Mouse (Mus musculus) forebrain, embryonic 13.5 days (tissue): ENCODE measurements at regions not wholly inside any gene's neighbourhood (a gene's known extent, or its start where the extent isn't known, plus 50 kb on each side); places are given as distances from the start of the nearest gene placed in this dataset.

Experiments
- ATAC-seq: fragments of 200-750 bp; cut with Nextera tagmentation; 2 replicates; pipeline ENCODE4 v1.8.0; 2017
- H3K27ac ChIP-seq: fragments of 300-500 bp; sonication (generic); 2 replicates; pipeline ENCODE4 v1.5.1; 2015; ENCODE audit warnings: inconsistent platforms, mild to moderate bottlenecking, moderate library complexity
- H3K27me3 ChIP-seq: fragments of 300-500 bp; sonication (generic); 2 replicates; pipeline ENCODE4 v1.6.1; 2015; ENCODE audit warnings: mild to moderate bottlenecking, inconsistent platforms
- H3K36me3 ChIP-seq: fragments of 300-500 bp; sonication (generic); 2 replicates; pipeline ENCODE4 v1.6.1; 2015; ENCODE audit warnings: mild to moderate bottlenecking, inconsistent platforms; ENCODE audit not compliant: poor library complexity, severe bottlenecking
- H3K4me1 ChIP-seq: fragments of 300-500 bp; sonication (generic); 2 replicates; pipeline ENCODE4 v1.6.1; 2015; ENCODE audit warnings: inconsistent platforms
- H3K4me2 ChIP-seq: fragments of 300-500 bp; sonication (generic); 2 replicates; pipeline ENCODE4 v1.6.1; 2015; ENCODE audit warnings: inconsistent platforms, mild to moderate bottlenecking, moderate library complexity
- H3K4me3 ChIP-seq: fragments of 300-500 bp; sonication (generic); 2 replicates; pipeline ENCODE4 v1.5.1; 2015; ENCODE audit warnings: mild to moderate bottlenecking, inconsistent platforms
- H3K9ac ChIP-seq: fragments of 300-500 bp; sonication (generic); 2 replicates; pipeline ENCODE4 v1.6.1; 2015; ENCODE audit warnings: mild to moderate bottlenecking, inconsistent platforms
- H3K9me3 ChIP-seq: fragments of 300-500 bp; sonication (generic); replicated peaks from 2 replicates; pipeline ENCODE4 v1.6.1; 2016; ENCODE audit warnings: inconsistent platforms
- WGBS: fragments of 180-500 bp; shearing (Covaris S2); methylation state at CpG from one replicate; pipeline ENCODE4 v1.1.7; 2015; 5-methylcytosine and 5-hydroxymethylcytosine counted together

DNA sequence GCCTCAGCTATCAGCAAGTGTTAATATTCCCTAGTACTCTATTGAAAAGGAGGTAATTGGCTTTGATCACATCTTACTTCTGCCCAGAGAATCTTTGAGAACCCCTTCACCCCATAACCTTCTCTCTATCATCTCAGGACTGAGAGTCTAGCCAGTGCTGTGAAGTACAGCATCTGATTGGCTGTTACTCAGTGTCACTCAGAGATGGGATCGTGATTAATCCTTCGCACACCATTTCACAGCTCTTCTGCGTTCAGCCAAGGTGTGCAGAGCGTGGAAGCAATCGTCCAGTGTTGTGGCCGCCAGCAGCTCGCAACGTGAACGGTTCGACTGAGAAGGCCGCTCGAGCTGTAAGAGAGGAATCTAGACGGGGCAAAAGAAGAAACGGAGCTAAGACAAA, 87.9 kb upstream of the Ubl3 start:
- peaks cover 2% of the 10 kb centered on the region; the same call in 1 of the 2 replicates for H3K4me1 ChIP-seq
- no peaks in the 10 kb centered on the region for H3K36me3 ChIP-seq
- no peaks in the 10 kb centered on the region; the same call in 1 of the 2 replicates for H3K9me3 ChIP-seq
- no peaks in the 10 kb centered on the region for H3K27me3 ChIP-seq
- no peak overlapping the region for H3K27ac ChIP-seq
- no peak overlapping the region for H3K4me3 ChIP-seq
- 38% methylated on average over 14 of the region's 14 CpGs for WGBS
- ATAC-seq, result no peak
- H3K4me2 ChIP-seq, result 0 out of 2 replicates have a peak overlapping the region, but pooled peaks have one; percentile 28
- no peak overlapping the region for H3K9ac ChIP-seq

DNA sequence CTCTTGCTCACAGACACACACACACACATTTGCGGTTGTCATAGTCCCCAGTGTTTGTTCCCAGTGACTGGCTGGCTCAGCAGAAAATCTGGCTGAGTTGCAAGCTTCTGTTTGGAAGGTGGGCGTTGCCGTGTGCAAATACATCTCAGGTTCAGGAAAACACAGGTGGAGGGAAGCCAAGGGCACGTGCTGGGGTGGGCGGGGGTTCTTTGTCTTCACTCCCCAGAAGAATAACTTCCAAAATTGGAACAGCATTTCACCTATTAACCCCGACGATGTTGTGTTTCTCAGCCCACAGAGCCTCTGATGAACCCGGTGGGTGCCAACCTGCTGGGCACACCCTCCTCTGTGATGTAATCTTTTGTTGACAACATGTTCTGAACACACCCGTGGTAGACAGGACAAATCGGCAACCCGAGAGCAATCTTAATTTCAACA, 82.3 kb upstream of the Ubl3 start:
- Histone ChIP-seq H3K4me2 (no peak overlapping the region), H3K27ac (0 out of 2 replicates have a peak overlapping the region, but pooled peaks have one; percentile 31), H3K4me3 (no peak overlapping the region), H3K9ac (no peak overlapping the region), H3K36me3 (no peaks in the 10 kb centered on the region), H3K9me3 (0 out of 2 replicates have a peak, but pooled peaks cover 4% of the 10 kb centered on the region), H3K27me3 (no peaks in the 10 kb centered on the region), H3K4me1 (peaks cover 33% of the 10 kb centered on the region)
- no peak for ATAC-seq
- WGBS, result 53% methylated on average over 11 of the region's 11 CpGs

DNA sequence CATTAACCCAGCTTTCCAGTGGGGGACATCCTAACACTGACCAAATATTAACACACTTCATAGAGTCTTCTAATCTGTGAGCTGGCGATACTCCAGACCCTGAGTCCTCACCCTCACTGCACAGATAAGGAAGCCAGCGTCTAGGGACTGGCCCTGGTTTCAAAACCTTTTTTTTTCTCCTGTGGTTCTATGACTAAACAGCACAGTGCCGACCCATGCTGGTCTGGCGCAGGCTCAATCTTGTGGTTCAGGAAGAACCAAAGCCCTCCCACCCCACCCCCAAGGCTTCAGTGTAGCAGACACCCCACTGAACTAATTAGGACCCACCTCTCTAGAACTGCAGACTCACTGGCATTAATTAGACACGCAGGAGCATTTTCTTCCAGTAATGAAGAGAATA, 81.4 kb upstream of the Ubl3 start:
- ATAC-seq, result peak; percentile 71
- Histone ChIP-seq H3K36me3 (no peaks in the 10 kb centered on the region), H3K9ac (no peak overlapping the region), H3K27me3 (no peaks in the 10 kb centered on the region), H3K9me3 (0 out of 2 replicates have a peak, but pooled peaks cover 4% of the 10 kb centered on the region), H3K4me1 (peaks cover 33% of the 10 kb centered on the region), H3K27ac (peak overlapping the region; percentile 31; the same call in 1 of the 2 replicates), H3K4me3 (no peak overlapping the region), H3K4me2 (no peak overlapping the region)
- WGBS, result 31% methylated on average over 5 of the region's 5 CpGs

DNA sequence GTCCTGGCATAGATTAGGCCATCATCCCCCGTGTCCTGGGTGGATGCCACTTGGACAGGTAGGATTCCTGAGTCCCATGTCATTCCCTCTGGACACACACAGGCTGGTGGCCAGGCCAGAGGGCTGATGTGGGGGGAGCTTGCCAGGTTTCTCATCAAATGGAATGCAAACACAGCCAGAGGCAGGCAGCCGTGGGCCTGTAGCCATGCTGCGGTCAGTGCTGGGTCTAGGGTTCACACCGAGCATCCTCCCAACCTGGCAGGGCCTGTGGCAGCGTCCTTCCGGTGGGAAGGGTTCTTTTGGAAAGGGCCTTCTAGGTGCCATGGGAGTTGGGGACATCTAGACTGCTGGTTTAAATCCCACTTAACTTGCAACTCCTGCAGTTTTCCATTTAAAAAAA, 80.7 kb upstream of the Ubl3 start:
- no peak overlapping the region for H3K4me3 ChIP-seq
- H3K27ac ChIP-seq, result peak overlapping the region; percentile 14; the same call in 1 of the 2 replicates
- ATAC-seq, result no peak
- H3K4me2 ChIP-seq, result no peak overlapping the region
- H3K27me3 ChIP-seq, result no peaks in the 10 kb centered on the region
- H3K4me1 ChIP-seq, result peaks cover 33% of the 10 kb centered on the region
- WGBS, result 87% methylated on average over 6 of the region's 6 CpGs
- 0 out of 2 replicates have a peak, but pooled peaks cover 4% of the 10 kb centered on the region for H3K9me3 ChIP-seq
- H3K36me3 ChIP-seq, result no peaks in the 10 kb centered on the region
- no peak overlapping the region for H3K9ac ChIP-seq

DNA sequence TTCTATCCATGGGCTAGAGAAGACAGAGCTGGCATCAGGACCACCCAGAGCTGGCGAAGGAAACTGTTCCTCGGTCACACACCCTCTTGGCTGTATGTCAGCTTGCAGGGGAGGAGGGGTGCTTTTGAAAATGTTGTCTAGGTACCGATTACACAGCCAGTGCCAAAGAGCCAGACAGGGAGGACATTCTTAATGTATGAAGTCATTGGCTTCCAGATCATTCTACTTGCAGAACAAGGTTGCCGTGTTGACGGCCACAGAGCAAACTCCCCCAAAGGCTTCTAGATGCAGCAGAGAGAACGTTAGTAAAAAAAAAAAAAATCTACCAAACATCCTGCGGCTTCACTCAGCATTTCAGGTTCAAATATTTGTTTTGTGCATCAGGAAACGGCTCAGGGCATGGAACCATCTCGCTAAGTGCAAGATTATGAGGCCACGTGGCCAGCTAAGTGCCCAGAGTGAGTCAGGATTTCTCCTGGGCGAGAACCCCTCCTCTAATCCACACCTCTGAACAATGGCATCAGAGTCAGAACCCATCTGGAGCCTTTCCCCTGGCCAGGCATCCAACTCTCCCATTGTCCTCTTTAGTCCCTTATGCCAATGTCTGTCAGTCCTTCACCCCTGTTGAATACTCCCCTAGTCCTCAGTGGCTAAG, 80.1 kb upstream of the Ubl3 start:
- Histone ChIP-seq H3K27ac (peak overlapping the region; percentile 14; the same call in 1 of the 2 replicates), H3K9me3 (0 out of 2 replicates have a peak, but pooled peaks cover 4% of the 10 kb centered on the region), H3K4me1 (peaks cover 33% of the 10 kb centered on the region), H3K4me2 (no peak overlapping the region), H3K36me3 (no peaks in the 10 kb centered on the region), H3K9ac (no peak overlapping the region), H3K4me3 (no peak overlapping the region), H3K27me3 (no peaks in the 10 kb centered on the region)
- WGBS, result 59% methylated on average over 11 of the region's 11 CpGs
- peak; percentile 21; the same call in 1 of the 2 replicates for ATAC-seq

DNA sequence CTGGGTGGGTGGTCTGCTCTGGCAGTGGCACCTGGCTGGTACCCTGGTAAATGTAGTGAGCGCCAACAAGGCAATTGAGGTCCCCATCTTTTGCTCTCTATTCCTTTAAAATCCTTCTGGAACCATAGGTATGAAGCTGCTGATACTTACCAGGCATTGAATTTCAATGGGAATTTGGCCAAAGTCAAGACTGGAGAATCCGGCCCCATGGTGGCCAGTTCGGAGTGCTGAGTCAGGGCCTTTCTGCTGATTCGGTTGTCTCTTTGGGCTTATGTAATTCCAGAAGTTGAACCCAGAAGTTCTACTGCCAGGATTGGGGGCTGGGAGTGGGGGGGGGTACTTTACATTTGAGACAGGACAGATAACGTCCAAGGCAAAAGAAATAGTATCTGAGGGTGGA, 79.0 kb upstream of the Ubl3 start:
- Histone ChIP-seq H3K36me3 (no peaks in the 10 kb centered on the region), H3K9ac (no peak overlapping the region), H3K4me3 (no peak overlapping the region), H3K27ac (no peak overlapping the region), H3K27me3 (no peaks in the 10 kb centered on the region), H3K9me3 (0 out of 2 replicates have a peak, but pooled peaks cover 4% of the 10 kb centered on the region), H3K4me1 (peaks cover 33% of the 10 kb centered on the region), H3K4me2 (no peak overlapping the region)
- WGBS, result 90% methylated on average over 5 of the region's 5 CpGs
- ATAC-seq, result no peak

DNA sequence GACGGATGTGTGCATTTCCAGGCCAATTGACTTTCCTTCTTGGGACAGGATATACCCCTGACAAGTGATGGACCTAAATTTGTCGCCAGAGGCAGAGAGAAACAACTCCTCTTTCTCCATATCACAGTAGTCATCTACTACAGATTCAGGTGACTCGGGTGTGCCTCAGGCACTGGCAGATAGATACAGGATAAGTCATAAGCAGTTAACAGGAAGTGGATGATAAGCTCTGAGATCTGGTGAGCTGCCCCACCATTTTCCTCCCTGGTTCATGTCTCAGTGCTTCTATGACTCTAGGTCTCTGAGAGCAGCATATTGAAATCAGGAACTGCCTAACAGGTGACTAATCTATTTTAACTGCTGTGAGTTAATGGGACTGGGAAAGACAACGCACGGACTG, 73.4 kb upstream of the Ubl3 start:
- Histone ChIP-seq H3K9ac (no peak overlapping the region), H3K9me3 (0 out of 2 replicates have a peak, but pooled peaks cover 4% of the 10 kb centered on the region), H3K4me1 (peaks cover 33% of the 10 kb centered on the region), H3K36me3 (no peaks in the 10 kb centered on the region), H3K4me2 (no peak overlapping the region), H3K27ac (0 out of 2 replicates have a peak overlapping the region, but pooled peaks have one; percentile 1), H3K4me3 (no peak overlapping the region), H3K27me3 (no peaks in the 10 kb centered on the region)
- 93% methylated on average over 5 of the region's 5 CpGs for WGBS
- ATAC-seq, result no peak

DNA sequence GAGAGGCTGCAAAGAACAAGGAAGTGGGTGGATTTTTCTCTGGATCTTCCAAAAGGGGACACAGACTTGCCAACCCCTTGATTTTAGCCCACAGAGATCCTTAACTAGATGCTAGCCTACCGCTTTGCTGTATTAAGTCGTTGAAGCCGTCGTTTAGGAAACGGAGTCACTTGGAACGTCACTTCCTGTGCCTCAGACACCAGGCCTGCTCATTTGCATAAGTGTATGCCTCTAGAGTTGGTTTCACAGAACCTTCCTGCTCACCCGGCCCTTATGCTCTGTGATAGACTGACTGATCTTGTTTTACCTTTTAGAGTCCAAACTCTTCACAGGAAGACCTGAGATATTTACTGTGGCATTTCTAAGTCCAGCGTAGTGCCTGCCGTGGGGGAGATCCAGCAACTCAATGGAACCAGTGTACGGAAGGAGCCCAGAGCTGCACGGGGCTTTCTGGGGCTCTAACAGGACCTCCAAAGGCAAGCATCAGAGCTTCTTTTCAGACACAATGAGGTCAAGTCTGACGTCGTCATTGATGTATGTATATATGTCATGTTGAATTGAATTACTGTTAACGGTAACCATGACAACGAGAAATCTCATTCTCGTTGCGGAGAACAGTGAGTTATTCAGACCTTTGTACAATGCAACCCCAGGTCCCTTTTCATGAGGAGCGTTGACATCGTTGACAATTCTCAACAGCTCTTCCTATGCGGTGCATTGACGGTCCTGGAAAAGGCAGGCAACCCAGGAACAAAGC, 72.2 kb upstream of the Ubl3 start:
- Histone ChIP-seq H3K27me3 (no peaks in the 10 kb centered on the region), H3K9me3 (no peaks in the 10 kb centered on the region), H3K36me3 (no peaks in the 10 kb centered on the region), H3K27ac (peak overlapping the region; percentile 70), H3K9ac (no peak overlapping the region), H3K4me3 (no peak overlapping the region), H3K4me1 (peaks cover 44% of the 10 kb centered on the region), H3K4me2 (peak overlapping the region; percentile 3)
- 36% methylated on average over 21 of the region's 21 CpGs for WGBS
- peak; percentile 67 for ATAC-seq

DNA sequence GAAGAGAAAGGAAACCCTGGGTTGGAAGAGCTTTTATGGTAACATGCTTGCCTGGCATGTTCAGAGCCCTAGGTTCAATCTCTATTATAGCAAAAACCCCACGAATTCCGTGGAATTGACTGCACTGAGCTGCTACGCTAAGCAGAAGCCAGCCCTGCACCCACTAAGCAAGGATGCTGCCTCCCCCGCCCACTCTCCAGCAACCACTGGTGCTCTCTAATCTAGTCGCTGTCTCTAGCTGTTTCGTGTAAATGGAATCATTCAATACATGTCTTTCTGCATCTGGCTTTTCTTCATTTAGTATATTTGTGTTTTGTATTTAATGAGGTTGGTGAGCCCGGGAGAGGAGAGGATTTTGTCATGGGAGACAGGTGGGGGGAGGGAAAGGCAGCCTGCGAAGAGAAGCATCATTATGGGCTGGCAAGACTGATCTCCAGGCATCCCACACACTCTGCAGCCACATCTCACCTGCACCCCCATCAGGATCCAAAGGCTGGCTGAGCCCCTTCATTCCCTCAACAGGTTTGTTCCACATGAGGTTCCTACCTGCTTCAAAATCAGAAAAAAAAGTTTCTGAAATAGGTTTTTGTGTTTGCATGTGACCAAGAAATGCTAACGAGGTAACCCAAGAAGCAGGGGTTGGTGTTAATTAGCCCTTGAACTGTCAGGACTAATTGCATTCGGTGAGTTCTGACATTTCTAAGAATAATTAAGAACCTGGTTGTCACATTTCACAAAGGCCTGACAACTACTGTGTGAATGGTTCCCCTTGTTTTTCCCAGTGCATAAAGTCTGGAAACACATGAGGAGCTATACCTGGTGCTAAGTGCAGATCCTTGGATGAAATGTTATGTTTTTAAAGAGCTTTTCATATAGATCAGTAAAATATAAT, 68.6 kb upstream of the Ubl3 start:
- Histone ChIP-seq H3K9me3 (peaks cover 6% of the 10 kb centered on the region; the same call in 1 of the 2 replicates), H3K4me2 (0 out of 2 replicates have a peak overlapping the region, but pooled peaks have one; percentile 24), H3K27me3 (no peaks in the 10 kb centered on the region), H3K4me1 (peaks cover 50% of the 10 kb centered on the region), H3K9ac (no peak overlapping the region), H3K4me3 (no peak overlapping the region), H3K27ac (peak overlapping the region; percentile 75), H3K36me3 (no peaks in the 10 kb centered on the region)
- 17% methylated on average over 10 of the region's 10 CpGs for WGBS
- ATAC-seq, result peak; percentile 50

DNA sequence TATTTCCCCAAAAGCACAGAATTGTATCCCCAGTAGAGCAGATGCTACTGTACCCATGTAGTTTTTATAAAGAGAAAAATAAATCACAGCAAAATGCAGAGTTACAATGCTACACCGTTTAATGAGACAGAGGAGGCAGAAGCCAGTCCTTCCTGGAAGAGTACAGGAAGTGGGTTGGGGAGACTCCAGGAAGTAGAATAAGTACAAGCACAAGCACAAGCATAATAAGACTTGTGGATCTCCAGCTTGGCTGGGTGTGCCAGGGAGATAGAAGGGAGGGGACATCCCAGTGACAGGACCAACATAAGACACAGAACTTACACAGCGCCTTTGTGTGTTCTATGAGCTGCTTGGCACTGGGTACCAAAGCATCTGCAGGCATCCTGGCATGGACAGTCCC, 67.3 kb upstream of the Ubl3 start:
- peak overlapping the region; percentile 75 for H3K27ac ChIP-seq
- H3K9me3 ChIP-seq, result peaks cover 6% of the 10 kb centered on the region; the same call in 1 of the 2 replicates
- H3K4me2 ChIP-seq, result no peak overlapping the region
- H3K36me3 ChIP-seq, result no peaks in the 10 kb centered on the region
- WGBS, result 93% methylated on average over 2 of the region's 2 CpGs
- H3K9ac ChIP-seq, result no peak overlapping the region
- ATAC-seq, result no peak
- peaks cover 48% of the 10 kb centered on the region for H3K4me1 ChIP-seq
- H3K27me3 ChIP-seq, result no peaks in the 10 kb centered on the region
- no peak overlapping the region for H3K4me3 ChIP-seq

DNA sequence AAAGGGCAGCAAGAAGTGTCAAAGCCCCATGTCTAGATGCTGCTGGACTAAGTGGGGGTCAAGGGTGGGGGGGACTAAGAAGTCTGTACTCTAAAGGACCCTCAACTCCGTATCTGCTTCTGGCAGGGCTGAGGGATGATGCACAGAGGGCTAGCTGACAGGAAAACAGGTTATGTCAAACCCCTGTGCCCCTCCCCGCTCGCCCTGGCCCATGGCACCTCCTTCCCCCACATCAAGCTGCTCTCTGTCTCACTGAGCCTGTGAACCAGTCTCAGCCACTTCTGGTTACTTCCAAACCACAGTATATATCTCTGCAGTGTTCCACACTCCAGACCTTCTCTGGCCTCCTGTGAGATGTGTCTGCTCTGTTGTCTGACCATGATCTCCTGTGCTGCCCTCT, 63.8 kb upstream of the Ubl3 start:
- Histone ChIP-seq H3K4me3 (no peak overlapping the region), H3K36me3 (no peaks in the 10 kb centered on the region), H3K27me3 (no peaks in the 10 kb centered on the region), H3K27ac (peak overlapping the region; percentile 65), H3K9me3 (peaks cover 6% of the 10 kb centered on the region; the same call in 1 of the 2 replicates), H3K4me2 (no peak overlapping the region), H3K4me1 (peaks cover 30% of the 10 kb centered on the region), H3K9ac (no peak overlapping the region)
- WGBS, result 85% methylated on average over 3 of the region's 3 CpGs
- ATAC-seq, result no peak
